Mouse (Mus musculus): ENCODE results near the gene Gm11172. TPM values are rescaled to one million over a fixed set of nuclear protein-coding genes. Genes with fewer than 3 reads are reported as not detected.
A peak's percentile ranks its signal among the peaks of the same experiment; 100 is the strongest.

Gm11172 gene
- polyA plus RNA-seq, 1 experiment from 2014 or later, result not detected

- Histone ChIP-seq H3K4me2 (ENCODE audit: low read length) (peak overlapping the region; percentile 94), H3K4me1 (ENCODE audit: control insufficient read depth in 2 of 2, insufficient read depth in 2 of 2, low read length in 2 of 2) (peaks cover 40 to 62% of the 10 kb centered on the region in 2 experiments), H3K4me3 (ENCODE audit: control insufficient read depth in 1 of 2, insufficient read depth in 1 of 2, low read depth in 1 of 2, low read length in 2 of 2) (no peak overlapping the region; a peak in 1 of 4 replicates), H3K27me3 (ENCODE audit: control insufficient read depth, insufficient read depth, low read length) (no peaks in the 10 kb centered on the region), H3K9me3 (ENCODE audit: control insufficient read depth, low read length) (no peaks in the 10 kb centered on the region), H3K36me3 (ENCODE audit: control insufficient read depth, insufficient read depth, low read length) (no peaks in the 10 kb centered on the region), H3K27ac (replicated peaks in 1 of 2; ENCODE audit: control insufficient read depth in 1 of 2, insufficient read depth in 1 of 2, low read depth in 2 of 2, low read length in 2 of 2) (peak overlapping the region; percentile 64 to 84), H3K9ac (ENCODE audit: low read length) (peak overlapping the region; percentile 89)
- no peak for ATAC-seq (ENCODE audit: insufficient number of reproducible peaks, insufficient read depth, low FRiP score, low read depth)
- WGBS, result 42% methylated on average over 6 of the region's 6 CpGs
These were observed 30.2 kb upstream of the Gm11172 start for GRCm38 (mm10) chr16:10782377-10783151.

DNA sequence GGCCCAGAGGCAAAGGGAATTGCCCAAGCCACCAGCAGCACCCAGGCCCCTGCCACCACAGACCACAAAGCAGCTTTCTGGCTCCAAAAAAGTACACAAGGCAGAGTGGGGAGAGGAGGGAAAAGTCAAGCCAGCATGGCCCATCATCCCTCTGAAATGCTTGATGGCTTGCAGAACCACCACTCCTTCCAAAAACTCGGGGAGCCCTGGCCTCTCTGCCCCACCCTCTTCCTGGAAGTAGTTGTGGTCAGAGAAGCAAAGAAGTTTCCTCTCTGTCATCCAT lies 29.6 kb upstream of the Gm11172 start:
- no peak for ATAC-seq (ENCODE audit: insufficient number of reproducible peaks, insufficient read depth, low FRiP score, low read depth)
- no peaks in the 10 kb centered on the region for H3K27me3 ChIP-seq (ENCODE audit: control insufficient read depth, insufficient read depth, low read length)
- H3K4me2 ChIP-seq (ENCODE audit: low read length), result peak overlapping the region; percentile 94
- H3K4me1 ChIP-seq (ENCODE audit: control insufficient read depth in 2 of 2, insufficient read depth in 2 of 2, low read length in 2 of 2), result peaks cover 35 to 58% of the 10 kb centered on the region in 2 experiments
- H3K27ac ChIP-seq (replicated peaks in 1 of 2; ENCODE audit: control insufficient read depth in 1 of 2, insufficient read depth in 1 of 2, low read depth in 2 of 2, low read length in 2 of 2), result peak overlapping the region in 1 of 2 experiments; percentile 84; a peak in 1 of 4 replicates
- no peak overlapping the region; a peak in 1 of 4 replicates for H3K4me3 ChIP-seq (ENCODE audit: control insufficient read depth in 1 of 2, insufficient read depth in 1 of 2, low read depth in 1 of 2, low read length in 2 of 2)
- H3K9ac ChIP-seq (ENCODE audit: low read length), result peak overlapping the region; percentile 89
- H3K9me3 ChIP-seq (ENCODE audit: control insufficient read depth, low read length), result no peaks in the 10 kb centered on the region
- WGBS, result 10% methylated on average over 1 of the region's 1 CpGs
- no peaks in the 10 kb centered on the region for H3K36me3 ChIP-seq (ENCODE audit: control insufficient read depth, insufficient read depth, low read length)

GRCm38 (mm10) chr16:10783451-10783850 lies 29.3 kb upstream of the Gm11172 start:
- no peak for ATAC-seq (ENCODE audit: insufficient number of reproducible peaks, insufficient read depth, low FRiP score, low read depth)
- no peak overlapping the region; a peak in 1 of 4 replicates for H3K27ac ChIP-seq (replicated peaks in 1 of 2; ENCODE audit: control insufficient read depth in 1 of 2, insufficient read depth in 1 of 2, low read depth in 2 of 2, low read length in 2 of 2)
- H3K9me3 ChIP-seq (ENCODE audit: control insufficient read depth, low read length), result no peaks in the 10 kb centered on the region
- H3K27me3 ChIP-seq (ENCODE audit: control insufficient read depth, insufficient read depth, low read length), result no peaks in the 10 kb centered on the region
- WGBS, result 69% methylated on average over 8 of the region's 8 CpGs
- peak overlapping the region; percentile 89 for H3K9ac ChIP-seq (ENCODE audit: low read length)
- H3K4me2 ChIP-seq (ENCODE audit: low read length), result peak overlapping the region; percentile 94
- H3K4me1 ChIP-seq (ENCODE audit: control insufficient read depth in 2 of 2, insufficient read depth in 2 of 2, low read length in 2 of 2), result peaks cover 33 to 56% of the 10 kb centered on the region in 2 experiments
- peak overlapping the region in 1 of 2 experiments; percentile 81; a peak in 1 of 4 replicates for H3K4me3 ChIP-seq (ENCODE audit: control insufficient read depth in 1 of 2, insufficient read depth in 1 of 2, low read depth in 1 of 2, low read length in 2 of 2)
- H3K36me3 ChIP-seq (ENCODE audit: control insufficient read depth, insufficient read depth, low read length), result no peaks in the 10 kb centered on the region

DNA sequence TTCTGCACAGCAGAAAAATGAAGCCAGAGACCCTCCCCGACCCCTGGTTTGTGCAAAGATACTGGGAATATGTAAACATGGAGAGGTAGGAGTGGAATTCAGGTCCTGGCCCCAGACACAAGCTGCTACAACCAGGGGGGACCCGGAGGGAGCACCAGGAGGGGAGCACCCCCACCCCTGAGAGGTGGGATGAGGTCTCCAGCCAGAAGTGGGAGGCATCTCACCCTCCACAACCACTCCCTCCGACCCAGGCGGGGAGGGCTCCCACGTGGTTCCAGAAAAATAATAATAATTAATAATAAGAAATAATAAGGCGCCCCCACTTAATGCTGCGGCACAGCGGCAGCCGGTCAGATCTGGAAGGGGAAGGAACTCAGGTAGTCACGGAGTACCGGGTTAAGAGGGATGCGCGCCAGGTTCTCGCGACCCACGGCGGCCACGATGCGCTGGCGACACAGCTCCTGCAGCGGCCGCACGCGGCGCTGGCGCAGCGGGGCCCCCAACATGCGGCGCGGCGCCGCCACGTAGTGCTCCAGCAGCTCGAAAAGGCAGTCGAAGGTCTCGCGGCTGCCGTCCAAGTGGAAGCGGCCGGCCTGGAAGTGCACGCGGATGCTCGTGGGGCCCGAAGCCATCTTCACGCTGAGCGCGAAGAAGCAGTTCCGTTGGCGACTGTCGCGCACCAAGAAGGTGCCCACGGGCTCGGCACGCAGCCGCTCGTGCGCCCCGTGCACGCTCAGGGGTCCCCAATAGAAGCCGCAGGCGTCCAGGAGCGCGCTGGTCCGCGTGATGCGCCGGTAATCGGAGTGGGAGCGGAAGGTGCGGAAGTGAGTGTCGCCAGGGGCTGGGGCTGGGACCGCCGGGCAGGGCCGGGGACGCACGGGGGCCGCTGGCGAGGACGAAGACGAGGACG lies 28.6 kb upstream of the Gm11172 start:
- no peaks in the 10 kb centered on the region for H3K9me3 ChIP-seq (ENCODE audit: control insufficient read depth, low read length)
- WGBS, result 2% methylated on average over 80 of the region's 81 CpGs
- H3K36me3 ChIP-seq (ENCODE audit: control insufficient read depth, insufficient read depth, low read length), result no peaks in the 10 kb centered on the region
- H3K27me3 ChIP-seq (ENCODE audit: control insufficient read depth, insufficient read depth, low read length), result no peaks in the 10 kb centered on the region
- H3K4me1 ChIP-seq (ENCODE audit: control insufficient read depth in 2 of 2, insufficient read depth in 2 of 2, low read length in 2 of 2), result peaks cover 33 to 56% of the 10 kb centered on the region in 2 experiments
- H3K27ac ChIP-seq (replicated peaks in 1 of 2; ENCODE audit: control insufficient read depth in 1 of 2, insufficient read depth in 1 of 2, low read depth in 2 of 2, low read length in 2 of 2), result peak overlapping the region; percentile 6 to 97; a peak in 3 of 4 replicates
- peak; percentile 2; the same call in 1 of the 2 replicates for ATAC-seq (ENCODE audit: insufficient number of reproducible peaks, insufficient read depth, low FRiP score, low read depth)
- H3K9ac ChIP-seq (ENCODE audit: low read length), result peak overlapping the region; percentile 89
- H3K4me2 ChIP-seq (ENCODE audit: low read length), result peak overlapping the region; percentile 94
- peak overlapping the region; percentile 81 to 86 for H3K4me3 ChIP-seq (ENCODE audit: control insufficient read depth in 1 of 2, insufficient read depth in 1 of 2, low read depth in 1 of 2, low read length in 2 of 2)

GRCm38 (mm10) chr16:10784793-10785370 lies 27.8 kb upstream of the Gm11172 start:
- ATAC-seq (ENCODE audit: insufficient number of reproducible peaks, insufficient read depth, low FRiP score, low read depth), result peak; percentile 78
- no peaks in the 10 kb centered on the region for H3K36me3 ChIP-seq (ENCODE audit: control insufficient read depth, insufficient read depth, low read length)
- no peaks in the 10 kb centered on the region for H3K27me3 ChIP-seq (ENCODE audit: control insufficient read depth, insufficient read depth, low read length)
- H3K4me3 ChIP-seq (ENCODE audit: control insufficient read depth in 1 of 2, insufficient read depth in 1 of 2, low read depth in 1 of 2, low read length in 2 of 2), result peak overlapping the region; percentile 81 to 86
- peaks cover 33 to 56% of the 10 kb centered on the region in 2 experiments for H3K4me1 ChIP-seq (ENCODE audit: control insufficient read depth in 2 of 2, insufficient read depth in 2 of 2, low read length in 2 of 2)
- peak overlapping the region; percentile 90 to 97 for H3K27ac ChIP-seq (replicated peaks in 1 of 2; ENCODE audit: control insufficient read depth in 1 of 2, insufficient read depth in 1 of 2, low read depth in 2 of 2, low read length in 2 of 2)
- H3K9ac ChIP-seq (ENCODE audit: low read length), result peak overlapping the region; percentile 89
- H3K4me2 ChIP-seq (ENCODE audit: low read length), result peak overlapping the region; percentile 94
- WGBS, result under 1% methylated on average over 52 of the region's 55 CpGs
- no peaks in the 10 kb centered on the region for H3K9me3 ChIP-seq (ENCODE audit: control insufficient read depth, low read length)

GRCm38 (mm10) chr16:10785371-10786231 lies 27.1 kb upstream of the Gm11172 start, which contains the start of gene Socs1:
TSS of gene Socs1 (minus strand) at chr16:10785536.
- peak; percentile 83 for ATAC-seq (ENCODE audit: insufficient number of reproducible peaks, insufficient read depth, low FRiP score, low read depth)
- no peaks in the 10 kb centered on the region for H3K9me3 ChIP-seq (ENCODE audit: control insufficient read depth, low read length)
- peaks cover 33 to 56% of the 10 kb centered on the region in 2 experiments for H3K4me1 ChIP-seq (ENCODE audit: control insufficient read depth in 2 of 2, insufficient read depth in 2 of 2, low read length in 2 of 2)
- WGBS, result under 1% methylated on average over 49 of the region's 59 CpGs
- no peaks in the 10 kb centered on the region for H3K27me3 ChIP-seq (ENCODE audit: control insufficient read depth, insufficient read depth, low read length)
- H3K4me2 ChIP-seq (ENCODE audit: low read length), result peak within 1 kb of the TSS; percentile 94
- H3K36me3 ChIP-seq (ENCODE audit: control insufficient read depth, insufficient read depth, low read length), result no peaks in the 10 kb centered on the region
- peak within 1 kb of the TSS; percentile 81 to 86 for H3K4me3 ChIP-seq (ENCODE audit: control insufficient read depth in 1 of 2, insufficient read depth in 1 of 2, low read depth in 1 of 2, low read length in 2 of 2)
- peak within 1 kb of the TSS; percentile 95 to 97 for H3K27ac ChIP-seq (replicated peaks in 1 of 2; ENCODE audit: control insufficient read depth in 1 of 2, insufficient read depth in 1 of 2, low read depth in 2 of 2, low read length in 2 of 2)
- peak within 1 kb of the TSS; percentile 89 for H3K9ac ChIP-seq (ENCODE audit: low read length)
